Mouse (Mus musculus) embryonic facial prominence, embryonic 14.5 days (tissue): ENCODE measurements around the gene Akap17b. TPM values are rescaled to one million over a fixed set of nuclear protein-coding genes. Genes with fewer than 3 reads are reported as not detected.

Experiments used
- ATAC-seq: fragments of 200-750 bp; cut with Nextera tagmentation; 2 replicates; pipeline ENCODE4 v1.8.0; 2017; ENCODE audit warnings: low read depth, moderate number of reproducible peaks, moderate TSS enrichment
- DNase-seq: peaks from one replicate; pipeline ENCODE4 v3.0.0-alpha.2; 2015; ENCODE audit warnings: low spot score
- H3K27ac ChIP-seq: fragments of 300-500 bp; sonication (generic); replicated peaks from 2 replicates; pipeline ENCODE4 v1.5.1; 2014; ENCODE audit warnings: low read depth, mild to moderate bottlenecking, low read length, moderate library complexity
- H3K27me3 ChIP-seq: fragments of 300-500 bp; sonication (generic); replicated peaks from 2 replicates; pipeline ENCODE4 v1.6.1; 2014; ENCODE audit warnings: low read length; ENCODE audit not compliant: control insufficient read depth, insufficient read depth
- H3K36me3 ChIP-seq: fragments of 300-500 bp; sonication (generic); 2 replicates; pipeline ENCODE4 v1.6.1; 2014; ENCODE audit warnings: low read length, mixed read lengths; ENCODE audit not compliant: control insufficient read depth, insufficient read depth
- H3K4me1 ChIP-seq: fragments of 300-500 bp; sonication (generic); 2 replicates; pipeline ENCODE4 v1.6.1; 2014; ENCODE audit warnings: antibody characterized with exemption, low read length; ENCODE audit not compliant: control insufficient read depth, insufficient read depth
- H3K4me2 ChIP-seq: fragments of 300-500 bp; sonication (generic); 2 replicates; pipeline ENCODE4 v1.6.1; 2014; ENCODE audit warnings: low read depth, mild to moderate bottlenecking, low read length, moderate library complexity, mixed read lengths
- H3K4me3 ChIP-seq: fragments of 300-500 bp; sonication (generic); 2 replicates; pipeline ENCODE4 v1.5.1; 2014; ENCODE audit warnings: low read depth, mild to moderate bottlenecking, low read length
- H3K9ac ChIP-seq: fragments of 300-500 bp; sonication (generic); 2 replicates; pipeline ENCODE4 v1.6.1; 2014; ENCODE audit warnings: low read depth, mild to moderate bottlenecking, low read length, moderate library complexity, mixed read lengths
- H3K9me3 ChIP-seq: fragments of 300-500 bp; sonication (generic); 2 replicates; pipeline ENCODE4 v1.6.1; 2016; ENCODE audit warnings: low read length; ENCODE audit not compliant: control insufficient read depth
- WGBS: fragments of 180-500 bp; shearing (Covaris S2); extraction: QIAGEN DNeasy Blood & Tissue Kit; methylation state at CpG from one replicate; pipeline ENCODE4 v1.1.7; 2014; 5-methylcytosine and 5-hydroxymethylcytosine counted together
- polyA plus RNA-seq: library from polyadenylated mRNA; unstranded; fragments of >200 nt; fragmentation: Nextera tagmentation; extraction: Ambion mirVana; gene quantifications from 2 replicates; pipeline ENCODE4 v1.2.1, GENCODE M21; 2014

The Akap17b gene
- polyA plus RNA-seq, 1 experiment from 2014 or later = 3.2 TPM

GRCm38 (mm10) chrX:36560170-36560569, 85.0 kb downstream of the Akap17b start:
- Histone ChIP-seq H3K4me2 (no peak overlapping the region), H3K9ac (no peak overlapping the region), H3K27ac (no peak overlapping the region), H3K27me3 (no peaks in the 10 kb centered on the region), H3K36me3 (no peaks in the 10 kb centered on the region), H3K9me3 (no peaks in the 10 kb centered on the region), H3K4me1 (no peaks in the 10 kb centered on the region), H3K4me3 (no peak overlapping the region)
- no peak for DNase-seq
- no peak for ATAC-seq
- 71% methylated on average over 4 of the region's 4 CpGs for WGBS

Other genes with a start within 250 kb of the Akap17b start
- gene Gm6268, start 244.1 kb downstream of the Akap17b start, polyA plus RNA-seq = not detected in 2 replicates
- gene Gm14569, start 153.6 kb downstream of the Akap17b start, polyA plus RNA-seq = not detected in 2 replicates
- 280 and 301 TPM in 2 replicates for gene Pgrmc1, start 47.2 kb downstream of the Akap17b start, polyA plus RNA-seq
- 1.5 and 1.9 TPM in 2 replicates for gene Slc25a43, start 98.3 kb upstream of the Akap17b start, polyA plus RNA-seq
- gene Slc25a5, start 150.3 kb upstream of the Akap17b start, polyA plus RNA-seq = 555 and 588 TPM in 2 replicates
- 124 and 125 TPM in 2 replicates for gene Ube2a, start 228.5 kb upstream of the Akap17b start, polyA plus RNA-seq
- gene C330007P06Rik, start 228.7 kb upstream of the Akap17b start, polyA plus RNA-seq = 31.9 and 33.9 TPM in 2 replicates